Mouse (Mus musculus) lung, postnatal 0 days (tissue): ENCODE data around the gene Snrpc. TPM values are rescaled to one million over a fixed set of nuclear protein-coding genes. Genes with fewer than 3 reads are reported as not detected.

Source experiments
- ATAC-seq: fragments of 200-750 bp; cut with Nextera tagmentation; 2 replicates; pipeline ENCODE4 v1.8.0; 2017; ENCODE audit warnings: moderate library complexity
- DNase-seq: peaks from one replicate; pipeline ENCODE4 v3.0.0-alpha.2; 2016; ENCODE audit warnings: low spot score
- H3K27ac ChIP-seq: fragments of 300-500 bp; sonication (generic); 2 replicates; pipeline ENCODE4 v1.5.1; 2014; ENCODE audit warnings: antibody characterized with exemption, mild to moderate bottlenecking, low read length, mixed read lengths
- H3K27me3 ChIP-seq: fragments of 300-500 bp; sonication (generic); replicated peaks from 2 replicates; pipeline ENCODE4 v1.6.1; 2014; ENCODE audit warnings: low read length, mixed read lengths; ENCODE audit not compliant: insufficient read depth
- H3K36me3 ChIP-seq: fragments of 300-500 bp; sonication (generic); 2 replicates; pipeline ENCODE4 v1.6.1; 2014; ENCODE audit warnings: low read length, mixed read lengths; ENCODE audit not compliant: insufficient read depth
- H3K4me1 ChIP-seq: fragments of 300-500 bp; sonication (generic); 2 replicates; pipeline ENCODE4 v1.6.1; 2014; ENCODE audit warnings: antibody characterized with exemption, low read depth, low read length, mixed read lengths; ENCODE audit not compliant: insufficient read depth
- H3K4me2 ChIP-seq: fragments of 300-500 bp; sonication (generic); replicated peaks from 2 replicates; pipeline ENCODE4 v1.6.1; 2014; ENCODE audit warnings: low read depth, mild to moderate bottlenecking, low read length, moderate library complexity, mixed read lengths
- H3K4me3 ChIP-seq: fragments of 300-500 bp; sonication (generic); 2 replicates; pipeline ENCODE4 v1.5.1; 2014; ENCODE audit warnings: low read depth, low read length
- H3K9ac ChIP-seq: fragments of 300-500 bp; sonication (generic); replicated peaks from 2 replicates; pipeline ENCODE4 v1.6.1; 2014; ENCODE audit warnings: low read depth, mild to moderate bottlenecking
- H3K9me3 ChIP-seq: fragments of 300-500 bp; sonication (generic); 2 replicates; pipeline ENCODE4 v1.6.1; 2016; ENCODE audit warnings: low read length, mixed read lengths
- CTCF ChIP-seq: IDR thresholded peaks from 2 replicates; pipeline ENCODE4 v1.5.1; 2016; ENCODE audit warnings: antibody characterized with exemption, mild to moderate bottlenecking
- EP300 ChIP-seq: IDR thresholded peaks from 2 replicates; pipeline ENCODE4 v1.6.1; 2016; ENCODE audit warnings: antibody characterized with exemption, mild to moderate bottlenecking, control low read depth
- WGBS: fragments of 180-500 bp; shearing (Covaris S2); extraction: QIAGEN DNeasy Blood & Tissue Kit; methylation state at CpG from one replicate; pipeline ENCODE4 v1.1.7; 2014; 5-methylcytosine and 5-hydroxymethylcytosine counted together
- polyA plus RNA-seq: library from polyadenylated mRNA; unstranded; fragments of >200 nt; fragmentation: Nextera tagmentation; extraction: Ambion mirVana; gene quantifications from 2 replicates; pipeline ENCODE4 v1.2.1, GENCODE M21; 2015

Gene Snrpc
- polyA plus RNA-seq, 1 experiment from 2014 or later: 185 TPM

- H3K4me3 ChIP-seq: no peak overlapping the region
Measured at GRCm38 (mm10) chr17:27830411-27830810, 7.5 kb upstream of the Snrpc start.

GRCm38 (mm10) chr17:27839469-27840252 is 1.7 kb downstream of the Snrpc start:
- H3K4me3 ChIP-seq: peak overlapping the region; percentile 86
- H3K27me3 ChIP-seq: no peaks in the 10 kb centered on the region
- ATAC-seq (peak; percentile 100), DNase-seq (peak; percentile 99)
- H3K36me3 ChIP-seq: peaks cover 8% of the 10 kb centered on the region; the same call in 1 of the 2 replicates
- TF ChIP-seq EP300: peak; percentile 86; the same call in 1 of the 2 replicates
- TF ChIP-seq CTCF: peak; percentile 30; the same call in 1 of the 2 replicates
- peak overlapping the region; percentile 76 for H3K9ac ChIP-seq
- H3K9me3 ChIP-seq: no peaks in the 10 kb centered on the region
- no peaks in the 10 kb centered on the region; the same call in 1 of the 2 replicates for H3K4me1 ChIP-seq
- H3K27ac ChIP-seq: peak overlapping the region; percentile 54; the same call in 1 of the 2 replicates
- H3K4me2 ChIP-seq: peak overlapping the region; percentile 80
- WGBS: 3% methylated on average over 35 of the region's 35 CpGs

More at GRCm38 (mm10) chr17:27830411-27830810, 7.5 kb upstream of the Snrpc start:
- no peaks in the 10 kb centered on the region for H3K9me3 ChIP-seq
- H3K9ac ChIP-seq: no peak overlapping the region
- H3K4me1 ChIP-seq: no peaks in the 10 kb centered on the region
- H3K4me2 ChIP-seq: no peak overlapping the region
- DNase-seq: no peak
- 53% methylated on average over 7 of the region's 7 CpGs for WGBS
- TF ChIP-seq CTCF (peak; percentile 52), EP300 (no peak)
- no peaks in the 10 kb centered on the region for H3K36me3 ChIP-seq
- H3K27ac ChIP-seq: no peak overlapping the region
- no peaks in the 10 kb centered on the region for H3K27me3 ChIP-seq
- ATAC-seq: no peak

GRCm38 (mm10) chr17:27848351-27848750 is 10.4 kb downstream of the Snrpc start:
- H3K4me1 ChIP-seq: no peaks in the 10 kb centered on the region
- WGBS: 85% methylated on average over 1 of the region's 1 CpGs
- no peak for TF ChIP-seq EP300
- peak; percentile 26 for TF ChIP-seq CTCF
- H3K9ac ChIP-seq: no peak overlapping the region
- H3K4me2 ChIP-seq: no peak overlapping the region
- peaks cover 60% of the 10 kb centered on the region for H3K36me3 ChIP-seq
- H3K27ac ChIP-seq: no peak overlapping the region
- H3K4me3 ChIP-seq: no peak overlapping the region
- DNase-seq: no peak
- no peaks in the 10 kb centered on the region for H3K27me3 ChIP-seq
- H3K9me3 ChIP-seq: no peaks in the 10 kb centered on the region
- ATAC-seq: no peak

- Histone ChIP-seq H3K9ac (no peak overlapping the region), H3K4me1 (no peaks in the 10 kb centered on the region), H3K9me3 (no peaks in the 10 kb centered on the region), H3K4me2 (no peak overlapping the region), H3K27me3 (no peaks in the 10 kb centered on the region), H3K27ac (no peak overlapping the region), H3K4me3 (no peak overlapping the region), H3K36me3 (peaks cover 41% of the 10 kb centered on the region)
- ATAC-seq (no peak), DNase-seq (no peak)
- 38% methylated on average over 3 of the region's 3 CpGs for WGBS
- TF ChIP-seq CTCF (no peak), EP300 (no peak)
Measured at GRCm38 (mm10) chr17:27851076-27851475, 13.1 kb downstream of the Snrpc start.

- peak within 1 kb of the TSS; percentile 99 for H3K4me2 ChIP-seq
Measured at GRCm38 (mm10) chr17:27856265-27856797, 18.4 kb downstream of the Snrpc start, which contains the start of gene Uhrf1bp1. Uhrf1bp1 (plus strand) TSS chr17:27856441.

More at GRCm38 (mm10) chr17:27856265-27856797, 18.4 kb downstream of the Snrpc start, which contains the start of gene Uhrf1bp1:
- no peaks in the 10 kb centered on the region for H3K27me3 ChIP-seq
- TF ChIP-seq EP300: no peak
- TF ChIP-seq CTCF: no peak
- peaks cover 5% of the 10 kb centered on the region; the same call in 1 of the 2 replicates for H3K4me1 ChIP-seq
- ATAC-seq (peak; percentile 92), DNase-seq (peak; percentile 89)
- peak within 1 kb of the TSS; percentile 81 for H3K27ac ChIP-seq
- H3K4me3 ChIP-seq: peak within 1 kb of the TSS; percentile 92
- H3K9me3 ChIP-seq: no peaks in the 10 kb centered on the region
- WGBS: 1% methylated on average over 39 of the region's 54 CpGs
- peak within 1 kb of the TSS; percentile 75 for H3K9ac ChIP-seq
- peaks cover 12% of the 10 kb centered on the region; the same call in 1 of the 2 replicates for H3K36me3 ChIP-seq
